Mouse (Mus musculus): ENCODE results near the gene Ubald2. TPM values are rescaled to one million over a fixed set of nuclear protein-coding genes. Genes with fewer than 3 reads are reported as not detected.

The Ubald2 gene
- polyA plus RNA-seq, 2 experiments, result 50.3 to 70.9 TPM

GRCm38 (mm10) chr11:116426852-116427575, 6.9 kb upstream of the Ubald2 start:
- ATAC-seq (ENCODE audit: insufficient read depth) (no peak), DNase-seq (ENCODE audit: low read depth in 3 of 3, low spot score in 3 of 3) (no peak)
- H3K9me3 ChIP-seq (ENCODE audit: control insufficient read depth, low read length), result no peaks in the 10 kb centered on the region
- H3K4me2 ChIP-seq (ENCODE audit: low read depth), result no peak overlapping the region
- TF ChIP-seq EP300 (IDR thresholded peaks at IDR 0.05; ENCODE audit: low read depth) (no peak), CTCF (IDR thresholded peaks at IDR 0.05; ENCODE audit: low read depth) (no peak)
- WGBS (ENCODE audit: insufficient replicate concordance), result 60% methylated on average over 6 of the region's 6 CpGs
- H3K36me3 ChIP-seq (replicated peaks; ENCODE audit: control insufficient read depth, insufficient read depth, low read depth), result no peaks in the 10 kb centered on the region
- H3K4me1 ChIP-seq (replicated peaks; ENCODE audit: control insufficient read depth in 2 of 2, insufficient read depth in 2 of 2, low read length in 1 of 2), result peaks cover 28 to 37% of the 10 kb centered on the region in 2 experiments
- H3K27ac ChIP-seq, result no peak overlapping the region
- no peak overlapping the region for H3K9ac ChIP-seq (replicated peaks)
- no peak overlapping the region for H3K4me3 ChIP-seq (ENCODE audit: insufficient read depth in 1 of 2, low read depth in 2 of 2, low read length in 2 of 2)
- H3K27me3 ChIP-seq (ENCODE audit: control insufficient read depth, insufficient read depth, low read length), result no peaks in the 10 kb centered on the region

DNA sequence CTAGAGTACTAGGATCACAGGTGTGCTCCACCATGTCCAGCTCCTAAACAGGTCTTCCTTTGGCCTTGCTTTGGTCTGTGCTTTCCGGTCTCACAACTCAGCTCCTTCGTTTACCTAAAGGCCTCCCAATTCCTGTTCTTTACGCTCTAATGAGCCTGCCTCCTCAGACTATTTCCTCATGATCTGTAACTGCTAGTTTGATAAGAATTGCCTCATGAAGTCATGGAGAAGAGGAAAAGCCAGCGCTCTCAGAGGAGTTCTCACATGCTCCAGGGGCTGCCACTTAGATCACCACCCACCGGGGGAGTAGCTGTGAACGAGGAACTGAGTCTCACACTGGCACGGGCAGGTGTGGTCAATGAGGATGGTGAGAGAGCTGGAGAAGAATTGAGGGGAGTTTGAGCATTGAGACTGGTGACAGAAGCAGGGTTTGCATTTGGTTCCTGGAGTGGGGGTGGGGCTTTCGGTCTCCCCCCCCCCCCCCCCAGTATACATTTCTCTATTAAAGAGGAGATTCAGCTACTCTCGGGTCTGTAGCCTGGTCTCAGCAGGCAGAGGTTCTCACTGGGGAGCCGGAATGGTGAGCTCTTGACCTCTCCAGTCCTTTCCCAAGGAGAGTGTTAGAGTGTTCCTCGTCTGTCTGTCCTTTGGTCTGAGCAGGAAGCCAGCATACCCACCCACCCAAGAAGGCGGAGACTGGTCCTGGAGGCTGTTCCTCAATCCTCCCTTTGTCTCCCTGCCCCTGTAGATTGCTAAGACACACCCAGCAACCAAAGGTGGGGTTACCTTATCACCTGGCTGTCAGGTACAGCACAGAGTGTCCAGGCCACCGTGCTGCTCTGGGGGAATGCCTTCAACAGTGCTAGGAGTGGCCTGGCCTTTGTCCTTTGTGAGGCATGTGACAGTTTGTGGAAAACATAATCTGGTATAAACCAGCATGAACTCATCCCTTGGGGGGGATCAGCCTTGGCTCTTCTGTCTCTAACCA, 4.7 kb upstream of the Ubald2 start:
- TF ChIP-seq CTCF (IDR thresholded peaks at IDR 0.05; ENCODE audit: low read depth) (no peak), EP300 (IDR thresholded peaks at IDR 0.05; ENCODE audit: low read depth) (no peak)
- peaks cover 28 to 37% of the 10 kb centered on the region in 2 experiments for H3K4me1 ChIP-seq (replicated peaks; ENCODE audit: control insufficient read depth in 2 of 2, insufficient read depth in 2 of 2, low read length in 1 of 2)
- H3K4me3 ChIP-seq (ENCODE audit: insufficient read depth in 1 of 2, low read depth in 2 of 2, low read length in 2 of 2), result no peak overlapping the region
- no peak overlapping the region; the same call in 1 of the 2 replicates for H3K9ac ChIP-seq (replicated peaks)
- no peaks in the 10 kb centered on the region for H3K36me3 ChIP-seq (replicated peaks; ENCODE audit: control insufficient read depth, insufficient read depth, low read depth)
- peak overlapping the region; percentile 60 for H3K27ac ChIP-seq
- H3K4me2 ChIP-seq (ENCODE audit: low read depth), result peak overlapping the region; percentile 48
- peak in 1 of 3 experiments; percentile 47 for DNase-seq (ENCODE audit: low read depth in 3 of 3, low spot score in 3 of 3)
- H3K9me3 ChIP-seq (ENCODE audit: control insufficient read depth, low read length), result no peaks in the 10 kb centered on the region
- 28% methylated on average over 13 of the region's 13 CpGs for WGBS (ENCODE audit: insufficient replicate concordance)
- no peak for ATAC-seq (ENCODE audit: insufficient read depth)
- no peaks in the 10 kb centered on the region for H3K27me3 ChIP-seq (ENCODE audit: control insufficient read depth, insufficient read depth, low read length)

DNA sequence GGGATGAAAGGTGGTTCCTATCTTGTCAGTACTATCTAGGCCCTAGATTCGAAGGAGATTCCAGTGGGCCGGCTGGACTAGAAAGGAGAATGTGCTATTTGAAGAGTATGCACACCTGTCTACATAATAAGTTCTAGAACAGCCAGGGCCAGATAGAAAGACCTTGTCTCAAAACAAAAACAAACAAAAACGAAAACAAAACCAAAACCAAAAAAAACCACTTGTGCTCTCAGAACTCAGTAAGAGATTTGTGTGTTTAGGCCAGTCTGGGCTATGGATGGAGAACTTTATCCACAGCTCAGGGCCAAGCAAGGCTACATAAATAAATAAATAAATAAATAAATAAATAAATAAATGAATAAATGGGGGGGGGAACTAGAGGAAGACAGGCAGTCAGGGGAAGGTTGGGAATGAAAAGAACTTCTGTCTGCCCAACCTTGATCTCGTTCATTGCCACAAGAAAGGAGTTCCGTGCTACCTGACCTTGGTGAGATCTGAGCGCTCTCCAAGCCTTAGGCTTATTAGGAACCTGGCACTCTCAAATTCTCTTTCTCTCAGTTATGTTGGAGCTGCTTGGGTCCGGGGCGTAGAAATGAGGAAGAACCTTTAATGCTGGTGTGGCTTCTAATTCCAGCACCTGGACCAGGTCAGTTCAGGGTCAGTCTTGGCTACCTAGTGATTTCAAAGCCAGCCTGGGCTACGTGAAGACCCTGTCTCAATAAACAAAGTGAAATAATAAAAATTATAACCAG, 3.9 kb upstream of the Ubald2 start:
- 69% methylated on average over 9 of the region's 9 CpGs for WGBS (ENCODE audit: insufficient replicate concordance)
- H3K27ac ChIP-seq, result peak overlapping the region; percentile 60

DNA sequence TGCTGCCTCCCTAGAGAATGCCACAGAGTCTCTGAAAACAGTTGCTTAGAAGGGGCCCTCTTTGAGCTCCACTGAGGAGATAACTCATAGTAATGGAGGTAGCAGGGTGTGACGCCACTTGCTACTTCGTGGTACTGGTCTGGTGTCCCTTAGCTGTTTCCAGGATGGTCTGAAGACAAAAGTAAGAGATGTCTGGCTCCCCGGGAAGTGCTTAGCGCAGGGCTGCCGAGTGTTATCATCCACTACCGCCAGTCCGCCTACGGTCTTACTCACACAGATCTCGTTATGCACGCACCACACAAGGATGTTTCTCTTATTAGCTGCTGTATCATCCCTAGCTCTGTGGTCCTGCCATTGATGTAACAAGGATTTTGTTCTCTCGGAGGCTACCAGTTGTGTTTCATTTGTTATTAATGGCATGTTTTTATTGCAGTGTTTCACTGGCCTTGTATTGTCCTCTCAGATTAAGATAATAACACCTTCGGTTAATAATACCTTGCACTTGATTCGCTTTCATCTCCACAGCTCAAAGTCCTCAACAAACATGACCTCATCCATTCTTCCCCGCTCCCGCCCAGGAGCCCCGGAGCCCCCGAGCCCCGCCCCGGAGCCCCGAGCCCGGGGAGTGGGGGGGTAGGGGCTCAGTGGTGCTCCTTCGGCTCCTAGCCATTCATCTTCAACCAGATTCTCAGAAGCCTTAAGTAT, 3.0 kb upstream of the Ubald2 start:
- H3K36me3 ChIP-seq (replicated peaks; ENCODE audit: control insufficient read depth, insufficient read depth, low read depth), result peaks cover 5% of the 10 kb centered on the region
- WGBS (ENCODE audit: insufficient replicate concordance), result 30% methylated on average over 22 of the region's 22 CpGs
- peak overlapping the region; percentile 60 for H3K27ac ChIP-seq
- H3K4me1 ChIP-seq (replicated peaks; ENCODE audit: control insufficient read depth in 2 of 2, insufficient read depth in 2 of 2, low read length in 1 of 2), result peaks cover 25 to 41% of the 10 kb centered on the region in 2 experiments
- H3K4me3 ChIP-seq (ENCODE audit: insufficient read depth in 1 of 2, low read depth in 2 of 2, low read length in 2 of 2), result peak overlapping the region; percentile 1 to 17; a peak in 1 of 4 replicates
- ATAC-seq (ENCODE audit: insufficient read depth) (no peak), DNase-seq (ENCODE audit: low read depth in 3 of 3, low spot score in 3 of 3) (no peak)
- H3K9ac ChIP-seq (replicated peaks), result peak overlapping the region; percentile 41
- H3K9me3 ChIP-seq (ENCODE audit: control insufficient read depth, low read length), result no peaks in the 10 kb centered on the region
- peak overlapping the region; percentile 48 for H3K4me2 ChIP-seq (ENCODE audit: low read depth)
- no peaks in the 10 kb centered on the region for H3K27me3 ChIP-seq (ENCODE audit: control insufficient read depth, insufficient read depth, low read length)
- TF ChIP-seq EP300 (IDR thresholded peaks at IDR 0.05; ENCODE audit: low read depth) (no peak), CTCF (IDR thresholded peaks at IDR 0.05; ENCODE audit: low read depth) (no peak)

More for the DNA sequence above, 3.9 kb upstream of the Ubald2 start:
- H3K4me1 ChIP-seq (replicated peaks; ENCODE audit: control insufficient read depth in 2 of 2, insufficient read depth in 2 of 2, low read length in 1 of 2), result peaks cover 24 to 36% of the 10 kb centered on the region in 2 experiments
- H3K4me3 ChIP-seq (ENCODE audit: insufficient read depth in 1 of 2, low read depth in 2 of 2, low read length in 2 of 2), result no peak overlapping the region
- no peaks in the 10 kb centered on the region for H3K27me3 ChIP-seq (ENCODE audit: control insufficient read depth, insufficient read depth, low read length)
- H3K9ac ChIP-seq (replicated peaks), result peak overlapping the region; percentile 41
- peak overlapping the region; percentile 48 for H3K4me2 ChIP-seq (ENCODE audit: low read depth)
- no peaks in the 10 kb centered on the region for H3K36me3 ChIP-seq (replicated peaks; ENCODE audit: control insufficient read depth, insufficient read depth, low read depth)
- H3K9me3 ChIP-seq (ENCODE audit: control insufficient read depth, low read length), result no peaks in the 10 kb centered on the region
- no peak for TF ChIP-seq EP300 (IDR thresholded peaks at IDR 0.05; ENCODE audit: low read depth)
- TF ChIP-seq CTCF (IDR thresholded peaks at IDR 0.05; ENCODE audit: low read depth), result no peak
- no peak for ATAC-seq (ENCODE audit: insufficient read depth)
- no peak for DNase-seq (ENCODE audit: low read depth in 3 of 3, low spot score in 3 of 3)
